Mouse (Mus musculus): ENCODE measurements around the gene Tekt3. TPM values are rescaled to one million over a fixed set of nuclear protein-coding genes. Genes with fewer than 3 reads are reported as not detected.
A peak's percentile ranks its signal among the peaks of the same experiment; 100 is the strongest.

Tekt3 gene
- polyA plus RNA-seq, 1 experiment: not detected

DNA sequence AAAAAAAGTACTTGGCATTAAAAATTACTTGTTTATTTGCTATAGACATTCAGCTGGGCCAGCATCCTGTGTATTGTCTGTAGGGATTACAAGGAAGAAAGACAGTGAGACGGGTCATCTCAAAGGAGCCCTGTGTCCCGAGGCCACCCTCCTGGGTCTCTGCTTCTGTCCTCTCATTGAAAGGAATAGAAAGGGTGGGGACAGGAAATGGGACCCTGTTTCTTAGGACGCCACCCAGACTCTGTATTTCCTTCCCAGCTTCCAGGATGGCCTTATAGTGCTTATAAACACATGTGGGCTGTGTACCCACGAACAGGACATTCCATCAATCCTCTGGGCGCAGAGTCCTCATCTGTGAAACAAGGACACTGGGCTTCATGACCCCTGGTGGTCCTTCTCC is 30.8 kb downstream of the Tekt3 start:
- TF ChIP-seq CTCF (IDR thresholded peaks at IDR 0.05; ENCODE audit: control insufficient read depth, insufficient read depth, insufficient read length) (no peak), USF1 (IDR thresholded peaks at IDR 0.05; ENCODE audit: low read depth) (no peak), FOSL1 (IDR thresholded peaks at IDR 0.05; ENCODE audit: insufficient read depth, low read length, poor library complexity, severe bottlenecking) (no peak), MYOG (IDR thresholded peaks at IDR 0.05; ENCODE audit: control insufficient read depth, extremely low read depth, insufficient read length) (no peak), CEBPB (IDR thresholded peaks at IDR 0.05; ENCODE audit: low read depth) (no peak), MAX (IDR thresholded peaks at IDR 0.05) (no peak), MYOD1 (IDR thresholded peaks at IDR 0.05; ENCODE audit: control insufficient read depth, insufficient read length, low read depth) (no peak)
- no peak overlapping the region for H3K4me3 ChIP-seq (ENCODE audit: insufficient read depth, poor library complexity, severe bottlenecking)
- H3K79me2 ChIP-seq (ENCODE audit: control insufficient read depth, insufficient read depth): no peaks in the 10 kb centered on the region
- no peaks in the 10 kb centered on the region for H3K27me3 ChIP-seq (ENCODE audit: control insufficient read depth, insufficient read depth, insufficient read length)
- H3K36me3 ChIP-seq (ENCODE audit: control insufficient read depth, insufficient read depth): no peaks in the 10 kb centered on the region
- no peaks in the 10 kb centered on the region for H3K79me3 ChIP-seq (ENCODE audit: low read depth)
- no peak overlapping the region for H3ac ChIP-seq (ENCODE audit: control insufficient read depth, insufficient read length, low read depth)

DNA sequence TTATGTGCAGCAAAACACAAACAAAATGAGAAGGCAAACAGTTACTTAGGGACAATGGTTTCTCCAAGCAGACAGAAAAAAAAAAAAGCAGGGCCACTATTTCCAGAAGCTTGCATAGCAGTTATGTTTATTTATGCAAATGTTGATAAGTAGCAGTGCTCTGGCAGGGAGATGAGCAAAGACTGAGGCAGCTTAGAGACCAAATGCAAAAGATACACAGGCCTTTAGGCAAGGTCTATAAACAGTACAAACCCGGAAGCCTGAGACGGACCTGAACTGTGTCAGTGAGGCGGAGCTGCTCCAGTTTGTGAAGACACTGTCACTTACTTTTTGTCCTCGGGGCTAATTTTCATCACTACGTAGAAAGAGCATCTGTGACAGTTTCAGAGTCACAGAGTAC is 32.1 kb downstream of the Tekt3 start:
- Histone ChIP-seq H3K4me3 (ENCODE audit: insufficient read depth, poor library complexity, severe bottlenecking) (no peak overlapping the region), H3K79me3 (ENCODE audit: low read depth) (no peaks in the 10 kb centered on the region), H3K27me3 (ENCODE audit: control insufficient read depth, insufficient read depth, insufficient read length) (no peaks in the 10 kb centered on the region), H3K79me2 (ENCODE audit: control insufficient read depth, insufficient read depth) (no peaks in the 10 kb centered on the region), H3ac (ENCODE audit: control insufficient read depth, insufficient read length, low read depth) (no peak overlapping the region), H3K36me3 (ENCODE audit: control insufficient read depth, insufficient read depth) (no peaks in the 10 kb centered on the region)
- TF ChIP-seq USF1 (IDR thresholded peaks at IDR 0.05; ENCODE audit: low read depth) (no peak), CTCF (IDR thresholded peaks at IDR 0.05; ENCODE audit: control insufficient read depth, insufficient read depth, insufficient read length) (no peak), MAX (IDR thresholded peaks at IDR 0.05) (no peak), MYOD1 (IDR thresholded peaks at IDR 0.05; ENCODE audit: control insufficient read depth, insufficient read length, low read depth) (no peak), FOSL1 (IDR thresholded peaks at IDR 0.05; ENCODE audit: insufficient read depth, low read length, poor library complexity, severe bottlenecking) (no peak), CEBPB (IDR thresholded peaks at IDR 0.05; ENCODE audit: low read depth) (no peak), MYOG (IDR thresholded peaks at IDR 0.05; ENCODE audit: control insufficient read depth, extremely low read depth, insufficient read length) (no peak)

GRCm38 (mm10) chr11:63094496-63094895 is 33.0 kb downstream of the Tekt3 start:
- no peak overlapping the region for H3ac ChIP-seq (ENCODE audit: control insufficient read depth, insufficient read length, low read depth)
- H3K79me2 ChIP-seq (ENCODE audit: control insufficient read depth, insufficient read depth): no peaks in the 10 kb centered on the region
- H3K4me3 ChIP-seq (ENCODE audit: insufficient read depth, poor library complexity, severe bottlenecking): no peak overlapping the region
- H3K27me3 ChIP-seq (ENCODE audit: control insufficient read depth, insufficient read depth, insufficient read length): no peaks in the 10 kb centered on the region
- TF ChIP-seq USF1 (IDR thresholded peaks at IDR 0.05; ENCODE audit: low read depth): no peak
- TF ChIP-seq CEBPB (IDR thresholded peaks at IDR 0.05; ENCODE audit: low read depth): no peak
- TF ChIP-seq MYOD1 (IDR thresholded peaks at IDR 0.05; ENCODE audit: control insufficient read depth, insufficient read length, low read depth): no peak
- no peak for TF ChIP-seq MYOG (IDR thresholded peaks at IDR 0.05; ENCODE audit: control insufficient read depth, extremely low read depth, insufficient read length)
- TF ChIP-seq MAX (IDR thresholded peaks at IDR 0.05): no peak
- no peak for TF ChIP-seq FOSL1 (IDR thresholded peaks at IDR 0.05; ENCODE audit: insufficient read depth, low read length, poor library complexity, severe bottlenecking)
- TF ChIP-seq CTCF (IDR thresholded peaks at IDR 0.05; ENCODE audit: control insufficient read depth, insufficient read depth, insufficient read length): no peak
- H3K79me3 ChIP-seq (ENCODE audit: low read depth): no peaks in the 10 kb centered on the region
- no peaks in the 10 kb centered on the region for H3K36me3 ChIP-seq (ENCODE audit: control insufficient read depth, insufficient read depth)

GRCm38 (mm10) chr11:63098016-63098415 is 36.6 kb downstream of the Tekt3 start:
- H3K27me3 ChIP-seq (ENCODE audit: control insufficient read depth, insufficient read depth, insufficient read length): no peaks in the 10 kb centered on the region
- H3K4me3 ChIP-seq (ENCODE audit: insufficient read depth, poor library complexity, severe bottlenecking): no peak overlapping the region
- no peak overlapping the region for H3ac ChIP-seq (ENCODE audit: control insufficient read depth, insufficient read length, low read depth)
- H3K79me2 ChIP-seq (ENCODE audit: control insufficient read depth, insufficient read depth): no peaks in the 10 kb centered on the region
- H3K79me3 ChIP-seq (ENCODE audit: low read depth): no peaks in the 10 kb centered on the region
- TF ChIP-seq CTCF (IDR thresholded peaks at IDR 0.05; ENCODE audit: control insufficient read depth, insufficient read depth, insufficient read length) (no peak), USF1 (IDR thresholded peaks at IDR 0.05; ENCODE audit: low read depth) (no peak), MAX (IDR thresholded peaks at IDR 0.05) (no peak), MYOG (IDR thresholded peaks at IDR 0.05; ENCODE audit: control insufficient read depth, extremely low read depth, insufficient read length) (no peak), CEBPB (IDR thresholded peaks at IDR 0.05; ENCODE audit: low read depth) (no peak), MYOD1 (IDR thresholded peaks at IDR 0.05; ENCODE audit: control insufficient read depth, insufficient read length, low read depth) (no peak), FOSL1 (IDR thresholded peaks at IDR 0.05; ENCODE audit: insufficient read depth, low read length, poor library complexity, severe bottlenecking) (no peak)
- H3K36me3 ChIP-seq (ENCODE audit: control insufficient read depth, insufficient read depth): no peaks in the 10 kb centered on the region

DNA sequence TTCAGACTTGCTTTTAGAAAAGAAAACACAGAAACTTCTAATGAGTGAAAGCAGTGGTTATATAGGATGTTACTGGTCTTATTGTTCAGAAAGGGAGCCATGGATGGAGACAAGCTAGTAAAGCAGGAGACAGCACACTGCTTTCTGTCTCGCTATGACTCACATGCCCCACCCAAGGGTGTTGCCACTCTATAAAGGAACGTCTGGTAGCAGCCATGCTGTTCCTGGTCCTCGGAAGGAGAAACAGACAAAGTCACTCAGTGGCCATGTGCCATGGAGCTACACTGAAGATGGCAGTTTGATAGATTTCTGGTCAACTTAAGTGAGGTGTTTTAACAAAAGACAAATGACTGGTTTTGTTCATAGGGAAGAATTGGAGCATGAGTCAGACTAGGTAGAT is 37.9 kb downstream of the Tekt3 start:
- TF ChIP-seq MAX (IDR thresholded peaks at IDR 0.05): peak; percentile 86
- no peak for TF ChIP-seq CEBPB (IDR thresholded peaks at IDR 0.05; ENCODE audit: low read depth)
- no peaks in the 10 kb centered on the region for H3K36me3 ChIP-seq (ENCODE audit: control insufficient read depth, insufficient read depth)

DNA sequence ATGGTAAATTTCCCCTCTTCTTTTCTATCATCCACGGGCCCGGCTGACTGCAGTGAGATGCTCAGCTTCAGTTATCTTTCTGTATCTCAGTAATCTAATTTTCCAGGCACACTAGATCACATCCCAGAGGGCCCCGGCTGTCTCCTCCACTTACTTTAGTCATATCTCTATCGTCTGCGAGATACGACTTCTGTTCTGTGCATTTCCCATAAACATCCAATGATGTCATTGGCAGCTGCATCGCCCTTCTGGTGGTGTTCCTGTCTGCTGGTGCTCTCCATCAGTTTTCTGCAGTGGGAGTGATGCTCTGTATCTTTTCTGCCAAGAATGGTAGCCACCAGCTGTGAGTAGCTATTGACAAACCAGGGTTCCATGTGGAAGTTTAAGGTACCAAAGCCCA is 41.8 kb downstream of the Tekt3 start:
- Histone ChIP-seq H3K36me3 (ENCODE audit: control insufficient read depth, insufficient read depth) (no peaks in the 10 kb centered on the region), H3K79me3 (ENCODE audit: low read depth) (no peaks in the 10 kb centered on the region), H3K27me3 (ENCODE audit: control insufficient read depth, insufficient read depth, insufficient read length) (no peaks in the 10 kb centered on the region), H3K4me3 (ENCODE audit: insufficient read depth, poor library complexity, severe bottlenecking) (no peak overlapping the region), H3ac (ENCODE audit: control insufficient read depth, insufficient read length, low read depth) (no peak overlapping the region), H3K79me2 (ENCODE audit: control insufficient read depth, insufficient read depth) (no peaks in the 10 kb centered on the region)
- TF ChIP-seq USF1 (IDR thresholded peaks at IDR 0.05; ENCODE audit: low read depth): no peak
- TF ChIP-seq CEBPB (IDR thresholded peaks at IDR 0.05; ENCODE audit: low read depth): no peak
- TF ChIP-seq MYOD1 (IDR thresholded peaks at IDR 0.05; ENCODE audit: control insufficient read depth, insufficient read length, low read depth): no peak
- no peak for TF ChIP-seq CTCF (IDR thresholded peaks at IDR 0.05; ENCODE audit: control insufficient read depth, insufficient read depth, insufficient read length)
- no peak for TF ChIP-seq FOSL1 (IDR thresholded peaks at IDR 0.05; ENCODE audit: insufficient read depth, low read length, poor library complexity, severe bottlenecking)
- no peak for TF ChIP-seq MAX (IDR thresholded peaks at IDR 0.05)
- TF ChIP-seq MYOG (IDR thresholded peaks at IDR 0.05; ENCODE audit: control insufficient read depth, extremely low read depth, insufficient read length): no peak

More for the DNA sequence above, 37.9 kb downstream of the Tekt3 start:
- no peak overlapping the region for H3ac ChIP-seq (ENCODE audit: control insufficient read depth, insufficient read length, low read depth)
- H3K79me2 ChIP-seq (ENCODE audit: control insufficient read depth, insufficient read depth): no peaks in the 10 kb centered on the region
- no peaks in the 10 kb centered on the region for H3K27me3 ChIP-seq (ENCODE audit: control insufficient read depth, insufficient read depth, insufficient read length)
- H3K79me3 ChIP-seq (ENCODE audit: low read depth): no peaks in the 10 kb centered on the region
- no peak overlapping the region for H3K4me3 ChIP-seq (ENCODE audit: insufficient read depth, poor library complexity, severe bottlenecking)

All from C2C12 (cell line).